Mouse (Mus musculus) MEL (cell line): Measurements from ENCODE around the gene Tsc22d3. TPM values are rescaled to one million over a fixed set of nuclear protein-coding genes. Genes with fewer than 3 reads are reported as not detected.

Experiments
- DNase-seq: peaks from one replicate; pipeline ENCODE4 v3.0.0; 2011; ENCODE audit warnings: low read depth, low spot score
- H3K27ac ChIP-seq: 2 replicates; pipeline ENCODE4 v1.5.1; 2012; ENCODE audit warnings: low read depth, mild to moderate bottlenecking, control low read depth, low read length, moderate library complexity; ENCODE audit not compliant: control insufficient read depth
- H3K27me3 ChIP-seq, 2 experiments: fragments of 150-350 bp in 1 of 2; sonication (generic) in 1 of 2; 2 replicates each; pipeline ENCODE4 v1.6.1; 2012; ENCODE audit warnings: low read length in 2 of 2, mild to moderate bottlenecking in 2 of 2, improper control_type of control experiment in 1 of 2, moderate library complexity in 1 of 2; ENCODE audit not compliant: insufficient read depth in 2 of 2, control insufficient read depth in 1 of 2
- H3K36me3 ChIP-seq, 2 experiments: 2 replicates each; pipeline ENCODE4 v1.6.1; 2012 to 2014; ENCODE audit warnings: low read length in 2 of 2, improper control_type of control experiment in 1 of 2, inconsistent platforms in 1 of 2, mild to moderate bottlenecking in 1 of 2; ENCODE audit not compliant: insufficient read depth in 2 of 2, control insufficient read depth in 1 of 2
- H3K4me1 ChIP-seq, 2 experiments: fragments of 150-350 bp in 1 of 2; sonication (generic) in 1 of 2; 2 replicates each; pipeline ENCODE4 v1.6.1; 2012; ENCODE audit warnings: low read length in 2 of 2, improper control_type of control experiment in 1 of 2, mild to moderate bottlenecking in 1 of 2; ENCODE audit not compliant: insufficient read depth in 2 of 2, control insufficient read depth in 1 of 2
- H3K4me3 ChIP-seq, 2 experiments: fragments of 150-350 bp in 1 of 2; sonication (generic) in 1 of 2; 2 replicates each; pipeline ENCODE4 v1.5.1; 2012; ENCODE audit warnings: low read depth in 2 of 2, low read length in 2 of 2, mild to moderate bottlenecking in 2 of 2, moderate library complexity in 2 of 2, control low read depth in 1 of 2, improper control_type of control experiment in 1 of 2; ENCODE audit not compliant: control insufficient read depth in 1 of 2, insufficient read depth in 1 of 2
- H3K79me2 ChIP-seq: 2 replicates; pipeline ENCODE4 v1.6.1; 2012; ENCODE audit warnings: mild to moderate bottlenecking, low read length, moderate library complexity; ENCODE audit not compliant: control insufficient read depth, poor library complexity, insufficient read depth
- H3K9ac ChIP-seq: 2 replicates; pipeline ENCODE4 v1.6.1; 2012; ENCODE audit warnings: low read depth, mild to moderate bottlenecking, control low read depth, low read length, moderate library complexity; ENCODE audit not compliant: control insufficient read depth, poor library complexity, severe bottlenecking
- H3K9me3 ChIP-seq: fragments of 150-350 bp; sonication (generic); replicated peaks from 2 replicates; pipeline ENCODE4 v1.6.1; 2012; ENCODE audit warnings: mild to moderate bottlenecking, low read length, improper control_type of control experiment, moderate library complexity; ENCODE audit not compliant: insufficient read depth
- CHD1 ChIP-seq: IDR thresholded peaks from 2 replicates; pipeline ENCODE4 v1.6.1; 2012; ENCODE audit warnings: low read depth, mild to moderate bottlenecking, inconsistent platforms, low read length, improper control_type of control experiment
- CHD2 ChIP-seq: IDR thresholded peaks from 2 replicates; pipeline ENCODE4 v1.6.1; 2011; ENCODE audit warnings: low read length, improper control_type of control experiment
- CTCF ChIP-seq, 3 experiments: IDR thresholded peaks in 2 of 3; conservative IDR thresholded peaks in 1 of 3; 2 replicates each; pipeline ENCODE4 v1.5.1; 2011 to 2012; ENCODE audit warnings: low read length in 3 of 3, low read depth in 2 of 3, mild to moderate bottlenecking in 2 of 3, improper control_type of control experiment in 1 of 3, inconsistent platforms in 1 of 3, mixed read lengths in 1 of 3, moderate library complexity in 1 of 3; ENCODE audit not compliant: control insufficient read depth in 1 of 3, insufficient read depth in 1 of 3, poor library complexity in 1 of 3, severe bottlenecking in 1 of 3
- EP300 ChIP-seq, 2 experiments: IDR thresholded peaks; 2 replicates each; pipeline ENCODE4 v1.6.1; 2011; ENCODE audit warnings: improper control_type of control experiment in 2 of 2, low read length in 2 of 2, low read depth in 1 of 2, mild to moderate bottlenecking in 1 of 2
- ETS1 ChIP-seq: IDR thresholded peaks from 2 replicates; pipeline ENCODE4 v1.6.1; 2012; ENCODE audit warnings: low read depth, mild to moderate bottlenecking, inconsistent platforms, low read length, improper control_type of control experiment, moderate library complexity
- GABPA ChIP-seq: IDR thresholded peaks from 2 replicates; pipeline ENCODE4 v1.6.1; 2012; ENCODE audit warnings: low read depth, mild to moderate bottlenecking, inconsistent platforms, low read length, improper control_type of control experiment, moderate library complexity
- GATA1 ChIP-seq: IDR thresholded peaks from 2 replicates; pipeline ENCODE4 v1.6.1; 2011; ENCODE audit warnings: low read depth, low read length, improper control_type of control experiment
- HCFC1 ChIP-seq: IDR thresholded peaks from 2 replicates; pipeline ENCODE4 v1.6.1; 2012; ENCODE audit warnings: low read depth, mild to moderate bottlenecking, inconsistent platforms, low read length, improper control_type of control experiment, moderate library complexity
- JUND ChIP-seq: IDR thresholded peaks from 2 replicates; pipeline ENCODE4 v1.6.1; 2011; ENCODE audit warnings: low read depth, mild to moderate bottlenecking, improper control_type of control experiment, low read length
- KAT2A ChIP-seq: conservative IDR thresholded peaks from 2 replicates; pipeline ENCODE4 v1.6.1; 2012; ENCODE audit warnings: low read depth, low read length, improper control_type of control experiment, inconsistent platforms
- MAFK ChIP-seq: IDR thresholded peaks from 2 replicates; pipeline ENCODE4 v1.6.1; 2011; ENCODE audit warnings: low read depth, mild to moderate bottlenecking, low read length, improper control_type of control experiment, borderline replicate concordance
- MAX ChIP-seq: IDR thresholded peaks from 2 replicates; pipeline ENCODE4 v1.6.1; 2011; ENCODE audit warnings: low read length, improper control_type of control experiment
- MAZ ChIP-seq: IDR thresholded peaks from 2 replicates; pipeline ENCODE4 v1.6.1; 2012; ENCODE audit warnings: low read depth, mild to moderate bottlenecking, inconsistent platforms, low read length, improper control_type of control experiment
- MEF2A ChIP-seq: IDR thresholded peaks from 2 replicates; pipeline ENCODE4 v1.6.1; 2014; ENCODE audit warnings: low read depth, mild to moderate bottlenecking, inconsistent platforms, low read length, improper control_type of control experiment; ENCODE audit not compliant: poor library complexity, insufficient replicate concordance, severe bottlenecking; ENCODE audit errors: extremely low read depth
- MXI1 ChIP-seq: IDR thresholded peaks from 2 replicates; pipeline ENCODE4 v1.6.1; 2011; ENCODE audit warnings: mild to moderate bottlenecking, low read depth, low read length, improper control_type of control experiment
- MYB ChIP-seq: IDR thresholded peaks from 2 replicates; pipeline ENCODE4 v1.6.1; 2011; ENCODE audit warnings: mild to moderate bottlenecking, low read depth, low read length, improper control_type of control experiment
- MYC ChIP-seq: IDR thresholded peaks from 2 replicates; pipeline ENCODE4 v1.6.1; 2011; ENCODE audit warnings: low read depth, mild to moderate bottlenecking, low read length, improper control_type of control experiment, moderate library complexity
- NELFE ChIP-seq: IDR thresholded peaks from 2 replicates; pipeline ENCODE4 v1.6.1; 2011; ENCODE audit warnings: low read depth, low read length, improper control_type of control experiment
- NRF1 ChIP-seq: IDR thresholded peaks from 2 replicates; pipeline ENCODE4 v1.6.1; 2014; ENCODE audit warnings: low read depth, mild to moderate bottlenecking, inconsistent platforms, low read length, improper control_type of control experiment, moderate library complexity; ENCODE audit not compliant: poor library complexity, insufficient read depth, severe bottlenecking
- POLR2A ChIP-seq, 2 experiments: IDR thresholded peaks; 2 replicates each; pipeline ENCODE4 v1.6.1; 2011 to 2012; ENCODE audit warnings: low read length in 2 of 2, mild to moderate bottlenecking in 2 of 2, control low read depth in 1 of 2, improper control_type of control experiment in 1 of 2, low read depth in 1 of 2, moderate library complexity in 1 of 2; ENCODE audit not compliant: control insufficient read depth in 1 of 2, insufficient read depth in 1 of 2, poor library complexity in 1 of 2
- POLR2AphosphoS2 ChIP-seq: IDR thresholded peaks from 2 replicates; pipeline ENCODE4 v1.6.1; 2011; ENCODE audit warnings: low read length, improper control_type of control experiment
- POLR2AphosphoS5 ChIP-seq: IDR thresholded peaks from 2 replicates; pipeline ENCODE4 v1.6.1; 2012; ENCODE audit warnings: low read depth, borderline replicate concordance, mild to moderate bottlenecking, inconsistent platforms, low read length, moderate library complexity, mixed read lengths
- RCOR1 ChIP-seq: IDR thresholded peaks from 2 replicates; pipeline ENCODE4 v1.6.1; 2012; ENCODE audit warnings: low read depth, mild to moderate bottlenecking, inconsistent platforms, low read length, improper control_type of control experiment
- SIN3A ChIP-seq: IDR thresholded peaks from 2 replicates; pipeline ENCODE4 v1.6.1; 2012; ENCODE audit warnings: low read length, improper control_type of control experiment, inconsistent platforms
- SMC3 ChIP-seq: IDR thresholded peaks from 2 replicates; pipeline ENCODE4 v1.6.1; 2011; ENCODE audit warnings: low read depth, low read length, improper control_type of control experiment
- TAL1 ChIP-seq: IDR thresholded peaks from 2 replicates; pipeline ENCODE4 v1.6.1; 2012; ENCODE audit warnings: mild to moderate bottlenecking, inconsistent platforms, low read length, moderate library complexity, mixed read lengths
- TBP ChIP-seq: IDR thresholded peaks from 2 replicates; pipeline ENCODE4 v1.8.0; 2011; ENCODE audit warnings: low read depth, low read length, improper control_type of control experiment
- UBTF ChIP-seq: IDR thresholded peaks from 2 replicates; pipeline ENCODE4 v1.6.1; 2012; ENCODE audit warnings: low read depth, mild to moderate bottlenecking, inconsistent platforms, low read length, improper control_type of control experiment, moderate library complexity, borderline replicate concordance; ENCODE audit not compliant: insufficient read depth
- USF1 ChIP-seq: IDR thresholded peaks from 2 replicates; pipeline ENCODE4 v1.6.1; 2014; ENCODE audit warnings: low read depth, mild to moderate bottlenecking, inconsistent platforms, low read length, improper control_type of control experiment, moderate library complexity
- ZC3H11A ChIP-seq: IDR thresholded peaks from 2 replicates; pipeline ENCODE4 v1.6.1; 2012; ENCODE audit warnings: low read depth, mild to moderate bottlenecking, inconsistent platforms, low read length, improper control_type of control experiment
- ZKSCAN1 ChIP-seq: IDR thresholded peaks from 2 replicates; pipeline ENCODE4 v1.6.1; 2012; ENCODE audit warnings: low read depth, mild to moderate bottlenecking, inconsistent platforms, low read length, improper control_type of control experiment, moderate library complexity
- ZMIZ1 ChIP-seq: IDR thresholded peaks from 2 replicates; pipeline ENCODE4 v1.6.1; 2012; ENCODE audit warnings: low read depth, mild to moderate bottlenecking, inconsistent platforms, low read length, improper control_type of control experiment, moderate library complexity
- ZNF384 ChIP-seq: IDR thresholded peaks from 2 replicates; pipeline ENCODE4 v1.6.1; 2012; ENCODE audit warnings: low read depth, mild to moderate bottlenecking, inconsistent platforms, low read length, improper control_type of control experiment
- polyA plus RNA-seq, 2 experiments: library from polyadenylated mRNA; stranded (reverse) in 1 of 2; unstranded in 1 of 2; fragments of >175 nt in 1 of 2; fragments of >200 nt in 1 of 2; gene quantifications; 2 replicates each; pipeline versions ENCODE4 v1.2.1 to v1.2.4; 2012; ENCODE audit warnings: low replicate concordance in 2 of 2, low read depth in 1 of 2; ENCODE audit not compliant: insufficient read length in 2 of 2, insufficient read depth in 1 of 2, missing spikeins in 1 of 2
- total RNA-seq: library from RNA; depleted of rRNA; stranded (reverse); fragments of 300-350 nt; gene quantifications from 2 replicates; pipeline ENCODE4 v1.2.3, GENCODE M21; 2012

Tsc22d3 gene
- total and polyA plus RNA-seq, 3 experiments, result 29.5 to 32.7 TPM; not detected in 1

- TF ChIP-seq NELFE (no peak), ZC3H11A (0 out of 2 replicates have a peak, but pooled peaks have one; percentile 17), MYB (no peak), MYC (peak; percentile 68; the same call in 1 of the 2 replicates), KAT2A (no peak), MAX (peak; percentile 47; the same call in 1 of the 2 replicates)
- TF ChIP-seq, all 39 proteins: peak for 13
Measured at GRCm38 (mm10) chrX:140547660-140548419, 52.6 kb downstream of the Tsc22d3 start (continued).

- H3K27ac ChIP-seq, result peak overlapping the region; percentile 58
- peaks cover 2% of the 10 kb centered on the region; the same call in 1 of the 2 replicates for H3K79me2 ChIP-seq
- peaks cover 0 to 44% of the 10 kb centered on the region in 2 experiments; a peak in 2 of 4 replicates for H3K36me3 ChIP-seq
- H3K27me3 ChIP-seq, result no peaks in the 10 kb centered on the region
- peaks cover 24 to 36% of the 10 kb centered on the region in 2 experiments for H3K4me1 ChIP-seq
- no peaks in the 10 kb centered on the region for H3K9me3 ChIP-seq
- H3K4me3 ChIP-seq, result 0 out of 4 replicates have a peak overlapping the region, but pooled peaks of 1 of the 2 experiments have one; percentile 5
- peak; percentile 94 for DNase-seq
- peak overlapping the region; percentile 27 for H3K9ac ChIP-seq
- TF ChIP-seq USF1 (no peak), UBTF (no peak), POLR2A (IDR thresholded peaks at IDR 0.05; ENCODE audit: control insufficient read depth in 1 of 2, insufficient read depth in 1 of 2, low read depth in 1 of 2, low read length in 2 of 2, poor library complexity in 1 of 2) (no peak), MAX (peak; percentile 89), MAZ (no peak), HCFC1 (peak; percentile 66), ZNF384 (0 out of 2 replicates have a peak, but pooled peaks have one; percentile 31), GATA1 (no peak), MYB (no peak), EP300 (IDR thresholded peaks at IDR 0.05; ENCODE audit: low read depth in 1 of 2, low read length in 2 of 2) (peak; percentile 67 to 69; a peak in 3 of 4 replicates), CHD2 (no peak; the same call in 1 of the 2 replicates), KAT2A (peak; percentile 60), MAFK (no peak), CTCF (IDR thresholded peaks at IDR 0.05 in 2 of 3, conservative IDR thresholded peaks at IDR 0.05 in 1 of 3; ENCODE audit: control insufficient read depth in 1 of 3, insufficient read depth in 1 of 3, low read depth in 2 of 3, low read length in 3 of 3, poor library complexity in 1 of 3, severe bottlenecking in 1 of 3) (peak; percentile 34 to 92 (median 67)), NELFE (no peak), ETS1 (peak; percentile 49; the same call in 1 of the 2 replicates), NRF1 (no peak), TAL1 (no peak), CHD1 (0 out of 2 replicates have a peak, but pooled peaks have one; percentile 61), MEF2A (no peak), SMC3 (peak; percentile 97), JUND (peak; percentile 72; the same call in 1 of the 2 replicates), TBP (no peak), RCOR1 (peak; percentile 42; the same call in 1 of the 2 replicates), MXI1 (peak; percentile 89), ZKSCAN1 (no peak), POLR2AphosphoS2 (no peak), ZMIZ1 (no peak), GABPA (0 out of 2 replicates have a peak, but pooled peaks have one; percentile 23), POLR2AphosphoS5 (no peak), SIN3A (peak; percentile 82)
Measured at GRCm38 (mm10) chrX:140544737-140545136, 55.7 kb downstream of the Tsc22d3 start.
